Mouse (Mus musculus): ENCODE data around the gene Il12rb1. TPM values are rescaled to one million over a fixed set of nuclear protein-coding genes. Genes with fewer than 3 reads are reported as not detected.

Gene Il12rb1
- total RNA-seq (2022), result 1 to 10 TPM in 2 of 4 experiments, under 1 TPM in 2; 0.84 to 1.3 (median 1.0) TPM

DNA sequence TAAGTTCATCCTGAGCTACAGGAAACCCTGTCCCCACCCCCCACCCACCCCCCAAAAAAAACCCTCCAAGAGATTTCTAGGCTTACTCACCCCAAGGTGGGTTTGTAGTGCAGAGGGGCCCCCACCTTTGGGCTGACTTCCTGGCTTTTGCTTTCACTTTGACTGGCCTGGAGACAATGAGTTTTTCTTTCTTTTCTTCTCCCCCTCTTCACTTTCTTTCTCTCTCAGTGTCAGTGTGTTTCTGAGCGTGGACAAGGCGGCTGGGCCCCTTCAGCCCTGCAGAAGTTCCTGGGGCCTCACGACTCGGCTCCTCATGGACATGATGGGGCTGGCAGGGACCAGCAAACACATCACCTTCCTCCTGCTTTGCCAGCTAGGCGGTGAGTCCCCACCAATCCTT lies at the start of gene Il12rb1:
Gene Il12rb1 (plus strand): TSS at position 211 of the 400 bp plus-strand sequence.
- DNase-seq (ENCODE audit: low spot score in 2 of 2), result no peak

DNA sequence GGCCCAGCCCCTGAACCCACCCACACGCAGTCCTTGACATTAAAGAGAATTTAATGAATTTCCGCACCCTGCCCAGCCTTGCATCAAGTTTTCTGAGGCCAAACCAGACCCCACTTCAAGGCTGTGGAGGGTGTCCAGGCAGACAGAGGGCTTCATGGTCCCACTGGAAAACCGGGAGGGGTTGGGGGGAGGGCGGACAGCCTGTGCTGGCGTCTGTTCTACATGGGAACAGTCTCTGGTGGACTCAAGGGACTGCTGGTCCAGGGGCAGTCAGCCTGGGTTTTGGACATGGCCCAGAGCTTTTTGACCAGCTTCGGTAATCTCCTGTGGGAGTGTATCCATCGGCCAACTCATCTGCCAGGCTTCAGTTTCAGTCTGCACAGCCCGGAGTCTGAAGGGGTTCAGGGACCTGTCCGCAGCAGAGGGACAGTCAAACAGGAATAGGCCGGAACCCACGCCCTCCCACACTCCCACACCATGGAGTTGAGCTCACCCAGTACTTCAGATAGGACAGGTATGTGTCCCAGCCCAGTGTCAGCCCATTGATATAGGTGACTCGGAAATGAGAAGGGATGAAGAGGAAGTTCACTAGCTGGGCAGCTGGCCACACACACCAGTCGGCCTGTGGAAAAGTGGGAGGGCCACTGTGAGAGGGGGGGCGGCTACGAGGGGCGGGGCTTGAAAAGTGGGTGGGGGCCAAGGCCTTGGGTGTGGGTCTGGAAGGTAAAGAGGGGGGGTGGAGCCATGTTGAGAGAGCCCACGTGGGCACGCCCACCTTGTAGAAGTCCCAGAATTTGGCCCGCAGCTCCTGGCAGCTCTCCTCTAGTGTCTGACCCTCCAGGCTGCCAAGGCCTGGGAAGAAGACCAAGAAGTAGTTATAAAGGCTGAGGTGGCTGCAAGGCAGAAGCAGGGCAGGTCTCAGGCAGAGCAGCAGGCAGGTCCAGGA lies 49.4 kb upstream of the Il12rb1 start:
- peak in 1 of 2 experiments; percentile 37 for DNase-seq (ENCODE audit: low spot score in 2 of 2)

DNA sequence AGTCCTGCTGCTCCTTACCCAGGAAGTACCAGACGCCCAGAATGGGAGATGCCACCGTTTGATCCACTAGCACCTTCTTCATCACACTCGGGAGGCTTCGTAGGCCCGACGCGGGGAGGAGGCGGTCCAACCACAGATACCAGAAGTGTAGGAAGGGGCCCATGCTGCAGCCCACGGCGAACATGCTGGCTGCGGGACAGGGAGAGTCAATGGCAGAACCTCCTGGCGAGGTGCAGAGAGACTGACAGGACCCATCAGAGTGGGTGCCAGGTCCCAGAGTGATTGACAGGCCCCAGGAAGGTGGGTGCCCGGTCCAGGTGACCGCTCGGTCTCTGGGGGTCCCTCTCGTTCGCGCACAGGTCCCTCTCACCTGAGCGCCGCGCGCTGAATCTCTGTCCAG lies 47.9 kb upstream of the Il12rb1 start:
- no peak for DNase-seq (ENCODE audit: low spot score in 2 of 2)

DNA sequence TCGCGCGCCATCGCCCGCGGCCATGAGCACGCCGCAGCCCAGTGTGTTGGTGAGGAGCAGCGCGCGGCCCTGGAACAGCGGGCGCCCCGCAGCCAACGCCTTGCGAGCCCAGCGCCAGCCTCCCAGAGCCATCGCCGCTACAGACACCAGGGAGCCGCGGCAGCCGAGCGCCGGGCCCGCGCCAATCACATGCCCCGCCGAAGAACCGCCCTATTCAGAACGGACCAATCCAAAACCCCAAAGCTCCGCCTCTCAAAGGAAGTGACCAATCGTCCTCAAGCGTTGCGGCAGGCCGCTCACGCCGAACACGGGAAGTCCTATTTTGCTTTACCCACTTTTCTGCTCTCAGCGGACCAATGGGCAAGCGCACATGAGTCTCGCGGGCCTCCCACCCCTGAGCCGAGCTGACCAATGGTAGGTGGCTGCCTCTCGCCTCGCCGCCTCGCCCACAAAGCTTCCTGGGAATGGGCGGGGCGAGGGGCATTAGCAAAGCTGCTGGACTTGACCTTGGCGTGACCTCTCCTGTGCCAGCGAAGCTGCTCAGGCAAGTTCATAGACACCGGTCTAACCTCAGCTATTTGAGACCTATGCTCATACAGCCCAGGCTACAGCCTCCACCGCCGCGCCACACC lies 47.4 kb upstream of the Il12rb1 start, which contains the start of gene Mpv17l2:
Gene Mpv17l2 (minus strand): TSS at position 172 of the 632 bp plus-strand sequence.
- DNase-seq (ENCODE audit: low spot score in 2 of 2), result peak; percentile 82 to 98

DNA sequence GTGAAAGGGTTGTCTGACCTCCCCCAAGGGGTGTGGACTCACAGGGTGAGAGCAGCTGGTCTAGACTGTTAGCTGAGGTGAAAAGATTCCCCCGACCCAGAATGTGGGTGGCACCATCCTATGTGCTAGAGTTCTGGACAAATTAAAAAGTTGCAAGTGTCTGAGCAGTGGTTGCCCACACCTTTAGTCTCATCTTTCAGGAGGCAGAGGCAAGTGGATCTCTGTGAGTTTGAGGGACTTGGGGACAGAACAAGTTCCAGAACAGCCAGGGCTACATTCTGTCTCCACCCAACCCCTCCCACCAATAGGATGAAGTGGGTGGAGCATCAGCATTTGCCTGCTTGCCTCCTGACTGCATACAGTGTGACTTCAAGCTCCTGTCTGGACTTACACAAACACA lies 46.1 kb upstream of the Il12rb1 start:
- DNase-seq (ENCODE audit: low spot score in 2 of 2), result no peak

DNA sequence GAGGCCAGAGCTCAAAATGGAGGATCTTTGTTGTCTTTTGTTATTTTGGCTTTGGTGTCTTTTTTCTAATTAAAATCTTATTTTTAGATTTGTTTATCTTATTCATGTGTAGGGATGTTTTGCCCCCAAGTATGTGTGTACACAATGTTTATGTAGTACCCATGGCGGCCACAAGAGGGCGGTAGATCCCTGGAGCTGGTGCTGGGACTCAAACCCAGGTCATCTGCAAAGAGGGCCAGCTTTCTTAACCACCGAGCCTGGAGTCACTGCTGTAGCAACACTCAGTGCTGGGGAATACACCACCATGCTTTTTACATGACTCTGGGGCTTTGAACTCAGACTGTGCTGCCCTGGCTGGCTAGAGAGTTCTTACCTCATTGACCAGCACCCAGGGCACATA lies 44.9 kb upstream of the Il12rb1 start:
- no peak for DNase-seq (ENCODE audit: low spot score in 2 of 2)

DNA sequence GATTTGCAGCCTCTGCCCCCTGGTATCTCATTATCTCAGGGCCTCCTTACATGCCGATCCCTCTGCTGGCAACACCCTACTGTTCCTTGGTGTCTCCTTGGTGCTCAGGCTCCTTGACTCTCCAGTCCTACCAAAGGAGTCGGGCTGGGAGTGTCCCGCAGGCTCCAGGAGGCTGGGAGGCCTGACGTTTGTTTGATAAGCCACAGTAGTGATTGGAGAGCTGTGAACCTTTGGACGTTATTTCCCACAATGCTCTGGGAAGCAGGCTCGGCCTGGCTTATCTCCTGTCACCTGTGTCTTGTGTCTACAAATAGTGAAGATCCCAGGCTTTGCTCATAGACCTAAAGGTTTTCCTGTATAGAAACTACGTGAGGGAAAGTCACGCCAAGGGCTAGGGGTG lies 44.2 kb upstream of the Il12rb1 start:
- DNase-seq (ENCODE audit: low spot score in 2 of 2), result no peak

DNA sequence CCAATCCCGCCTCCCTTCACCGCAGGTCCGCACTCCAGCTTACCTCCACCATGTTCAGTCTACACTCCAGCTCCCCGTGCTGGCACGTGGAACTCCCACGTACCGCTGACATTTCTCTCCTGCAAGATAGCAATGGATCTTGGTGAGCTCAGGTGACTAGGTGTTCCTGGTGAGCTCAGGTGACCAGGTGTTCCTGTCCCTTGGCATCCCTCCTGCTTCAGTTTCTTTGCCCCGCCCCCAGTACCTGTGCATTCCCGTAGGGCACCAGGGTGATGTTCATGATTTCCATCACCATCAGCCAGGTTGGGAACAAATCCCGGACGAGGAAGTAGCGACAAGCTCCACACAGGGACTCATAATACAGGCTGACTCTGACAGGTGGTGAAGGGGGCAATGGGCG lies 43.6 kb upstream of the Il12rb1 start:
- peak in 1 of 2 experiments; percentile 35 for DNase-seq (ENCODE audit: low spot score in 2 of 2)

DNA sequence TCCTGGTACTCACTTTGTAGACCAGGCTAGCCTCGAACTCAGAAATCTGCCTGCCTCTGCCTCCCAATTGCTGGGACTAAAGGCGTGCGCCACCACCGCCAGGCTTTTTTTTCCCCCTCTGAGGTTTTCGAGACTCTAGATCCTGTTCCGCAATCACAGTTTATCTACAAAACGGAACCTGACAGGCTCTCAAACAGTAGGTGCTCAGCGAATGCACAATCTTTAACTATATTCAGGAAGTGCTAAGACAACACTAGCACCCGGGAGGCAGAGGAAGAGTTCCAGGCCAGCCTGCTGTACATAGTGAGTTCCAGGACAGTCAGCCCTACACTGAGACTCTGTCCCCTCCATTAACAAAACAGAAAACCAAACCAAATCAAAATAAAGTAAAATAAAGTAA lies 42.9 kb upstream of the Il12rb1 start:
- no peak for DNase-seq (ENCODE audit: low spot score in 2 of 2)

DNA sequence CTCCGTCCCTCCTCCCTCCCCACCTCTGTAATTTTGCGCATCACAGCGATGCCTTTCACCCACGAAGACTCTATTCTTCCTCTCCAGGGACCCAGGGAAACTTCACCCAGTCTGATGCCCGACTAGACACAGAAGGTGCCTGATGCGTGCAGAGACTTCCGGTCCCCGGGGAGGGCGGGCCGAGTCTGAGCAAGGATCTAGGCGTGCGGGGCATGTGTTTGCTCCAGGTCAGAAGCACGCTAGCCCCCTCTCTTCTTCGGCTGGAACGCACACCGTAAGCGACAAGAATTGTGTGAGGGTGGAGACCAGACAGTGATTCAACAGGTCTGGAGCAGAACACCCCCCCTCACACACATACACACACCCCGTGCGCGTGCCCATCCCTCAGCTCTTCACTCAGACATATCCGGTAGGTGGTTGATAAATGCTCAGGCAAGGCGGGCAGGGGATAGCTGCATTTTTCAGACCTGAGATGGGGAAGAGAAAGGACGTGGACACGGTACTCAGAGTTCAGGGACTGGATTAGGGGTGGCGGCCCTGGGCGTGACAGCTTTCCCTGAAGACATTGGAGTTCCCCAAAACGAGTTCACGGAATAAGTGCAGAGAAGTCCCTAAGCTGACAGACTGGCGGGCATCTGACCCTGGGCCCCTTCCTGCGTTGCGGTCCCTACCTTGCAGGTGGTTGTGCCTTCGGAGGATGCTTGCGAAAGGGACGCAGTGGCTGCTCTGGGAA lies 42.2 kb upstream of the Il12rb1 start:
- peak in 1 of 2 experiments; percentile 38 for DNase-seq (ENCODE audit: low spot score in 2 of 2)

DNA sequence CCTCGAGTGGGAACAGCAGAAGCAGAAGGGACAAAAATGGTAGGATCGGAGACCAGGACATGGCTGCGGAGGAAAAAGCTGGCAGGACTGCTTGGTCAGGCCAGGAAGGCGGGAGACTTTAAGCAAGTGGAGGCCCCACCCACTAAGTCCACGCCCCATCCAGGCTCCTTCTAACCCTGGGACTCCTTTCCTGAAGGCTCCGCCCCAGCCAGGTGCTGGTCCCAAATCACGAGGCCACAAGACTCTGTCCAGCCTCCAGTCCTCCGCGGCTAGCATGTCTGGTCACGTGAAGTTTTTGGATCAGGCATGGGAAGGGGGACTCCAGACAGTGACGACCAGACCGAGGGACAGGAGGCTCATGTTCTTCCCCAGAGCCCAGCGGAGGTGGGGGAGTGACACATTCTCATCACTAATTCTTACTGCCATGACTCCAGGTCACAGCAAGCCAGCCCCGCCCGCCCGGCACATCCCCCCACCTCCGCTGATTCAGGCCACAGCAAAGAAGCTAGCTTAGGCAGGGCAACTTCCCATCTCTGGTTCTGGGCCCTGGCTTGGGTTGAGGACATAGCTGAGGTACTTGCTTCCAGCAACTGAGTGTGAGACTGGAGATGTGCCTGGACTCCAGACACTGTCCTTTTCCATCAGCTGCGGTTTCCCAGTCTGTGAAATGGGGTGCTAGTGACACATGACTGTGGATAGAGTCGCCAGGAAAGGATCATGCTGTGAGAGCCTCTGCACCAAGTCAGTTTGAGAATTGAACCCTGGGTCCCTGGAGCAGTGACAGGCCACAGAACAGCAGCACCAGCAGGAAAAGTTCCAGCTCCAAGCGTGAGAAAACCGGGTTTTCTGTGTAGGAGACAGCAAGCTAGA lies 41.4 kb upstream of the Il12rb1 start:
- DNase-seq (ENCODE audit: low spot score in 2 of 2), result peak in 1 of 2 experiments; percentile 34

DNA sequence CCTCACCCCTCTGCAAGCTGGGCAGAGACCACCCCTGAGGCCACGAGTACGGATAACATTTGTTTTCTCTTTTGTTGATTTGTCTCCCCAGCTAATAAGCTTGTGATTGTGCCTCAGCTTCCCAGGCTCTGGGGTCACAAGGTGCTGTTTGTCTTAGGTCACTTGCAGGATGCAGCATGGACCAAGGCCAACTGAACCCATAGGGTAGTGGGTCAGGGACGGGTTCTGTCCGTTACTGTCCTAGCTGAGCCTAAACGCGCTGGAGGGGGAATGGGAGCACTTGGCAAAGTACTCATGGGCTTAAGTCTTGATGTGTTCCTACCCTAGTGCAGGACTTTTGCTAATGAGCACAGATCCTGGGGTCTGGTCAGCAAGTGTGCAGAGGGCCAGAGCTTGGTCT lies 40.7 kb upstream of the Il12rb1 start:
- DNase-seq (ENCODE audit: low spot score in 2 of 2), result no peak

DNA sequence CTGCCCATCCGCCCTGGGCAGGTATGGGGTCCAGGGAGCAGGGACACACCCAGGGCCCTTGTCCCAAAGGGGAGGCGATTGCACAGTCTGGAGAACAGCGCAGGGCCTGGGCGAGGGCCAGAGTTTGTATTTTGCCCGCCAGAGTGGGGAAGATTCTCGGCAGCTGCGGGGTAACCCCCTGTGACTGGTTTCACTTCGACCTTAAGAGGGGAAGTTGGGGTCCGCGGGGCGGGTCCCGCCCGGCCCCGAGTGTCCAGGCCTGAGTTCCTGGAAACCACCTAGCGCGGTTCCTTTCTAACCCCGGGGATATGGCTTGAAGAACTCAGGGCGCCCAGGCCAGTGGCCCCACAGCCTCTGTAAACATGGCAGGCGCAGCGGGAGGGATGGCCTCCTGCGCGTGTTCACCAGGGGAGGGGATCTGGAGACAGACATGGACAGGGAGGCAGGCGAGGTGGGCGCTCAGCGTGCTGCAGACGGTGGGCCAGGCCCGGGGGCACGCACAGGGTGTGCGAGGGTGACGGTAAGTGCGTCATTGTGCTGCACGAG lies 39.9 kb upstream of the Il12rb1 start:
- no peak for DNase-seq (ENCODE audit: low spot score in 2 of 2)

DNA sequence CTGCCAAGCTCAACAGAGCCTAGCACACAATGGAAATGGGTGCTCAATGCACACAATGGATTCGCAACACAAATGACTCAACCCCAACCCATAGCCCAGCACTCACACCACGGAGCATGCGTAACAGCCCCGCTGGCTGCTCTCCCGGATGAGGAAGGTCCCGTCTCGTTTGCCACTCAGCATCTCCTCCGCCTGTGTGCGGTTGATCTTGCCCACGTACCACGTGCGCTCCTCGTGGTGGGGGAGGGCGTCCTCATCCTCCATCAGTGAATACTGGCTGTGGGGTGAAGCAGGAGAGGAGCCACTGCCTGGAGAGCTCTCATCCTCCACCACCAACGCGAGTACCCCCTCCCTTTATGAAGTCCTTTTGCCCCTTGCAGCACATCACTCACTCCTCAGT lies 39.3 kb upstream of the Il12rb1 start:
- no peak for DNase-seq (ENCODE audit: low spot score in 2 of 2)

DNA sequence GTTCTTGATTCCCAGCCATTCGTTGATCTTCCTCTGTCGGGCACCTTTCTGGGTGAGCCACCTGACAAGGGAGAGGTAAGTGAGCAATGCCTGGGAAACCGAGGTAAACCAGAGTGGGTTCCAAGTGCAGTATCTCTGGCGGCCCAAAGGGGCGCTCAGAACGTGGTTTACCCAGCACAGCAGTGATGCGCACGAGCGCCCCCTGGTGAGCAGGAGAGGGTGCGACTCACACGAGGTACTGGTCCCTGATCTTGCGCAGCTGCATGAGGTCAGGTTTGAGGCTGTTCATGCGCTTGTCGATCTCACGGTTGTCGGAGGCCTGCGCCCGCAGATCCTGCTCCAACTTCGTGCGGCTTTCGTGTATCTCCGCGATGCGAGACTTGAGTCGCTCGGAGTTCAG lies 38.9 kb upstream of the Il12rb1 start:
- peak; percentile 90 to 91 for DNase-seq (ENCODE audit: low spot score in 2 of 2)

DNA sequence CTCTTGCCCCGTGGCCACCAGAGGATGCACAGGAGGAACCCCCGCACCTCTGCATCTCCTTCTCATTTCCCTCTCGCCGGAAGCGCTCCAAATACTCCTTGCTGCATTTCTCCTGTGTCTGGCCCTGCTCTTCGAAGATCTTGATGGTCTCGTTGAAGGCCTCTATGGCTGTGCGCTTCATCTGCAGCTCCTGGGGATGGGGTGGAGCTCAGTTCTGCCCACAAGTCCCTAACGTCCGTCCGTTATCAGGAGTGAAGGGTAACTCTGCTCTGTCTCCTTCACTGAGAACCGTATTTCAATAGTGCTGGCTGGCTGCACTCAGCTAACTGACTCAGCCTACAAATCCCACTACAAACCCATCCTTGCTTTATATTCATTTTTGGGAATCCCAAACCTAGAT lies 38.4 kb upstream of the Il12rb1 start:
- no peak for DNase-seq (ENCODE audit: low spot score in 2 of 2)

DNA sequence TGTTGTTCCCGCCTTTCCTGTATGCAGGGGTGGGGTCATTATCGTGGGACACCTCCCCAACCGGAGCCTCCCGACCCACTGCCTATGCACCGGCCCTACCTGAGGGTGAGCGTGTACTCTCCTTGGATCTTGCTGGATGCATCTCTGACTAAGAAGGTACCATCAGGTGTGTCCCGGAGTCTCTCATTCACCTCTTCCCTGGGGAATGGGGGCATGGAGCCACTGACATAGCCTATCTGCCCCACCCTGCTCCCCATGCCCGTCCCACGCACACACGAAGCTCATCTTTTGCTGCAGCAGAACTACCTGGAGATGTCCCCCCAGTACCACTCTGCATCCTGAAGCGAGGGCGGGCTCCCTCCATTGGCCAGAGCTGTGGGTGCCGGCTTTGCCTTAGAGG lies 37.5 kb upstream of the Il12rb1 start:
- DNase-seq (ENCODE audit: low spot score in 2 of 2), result no peak

DNA sequence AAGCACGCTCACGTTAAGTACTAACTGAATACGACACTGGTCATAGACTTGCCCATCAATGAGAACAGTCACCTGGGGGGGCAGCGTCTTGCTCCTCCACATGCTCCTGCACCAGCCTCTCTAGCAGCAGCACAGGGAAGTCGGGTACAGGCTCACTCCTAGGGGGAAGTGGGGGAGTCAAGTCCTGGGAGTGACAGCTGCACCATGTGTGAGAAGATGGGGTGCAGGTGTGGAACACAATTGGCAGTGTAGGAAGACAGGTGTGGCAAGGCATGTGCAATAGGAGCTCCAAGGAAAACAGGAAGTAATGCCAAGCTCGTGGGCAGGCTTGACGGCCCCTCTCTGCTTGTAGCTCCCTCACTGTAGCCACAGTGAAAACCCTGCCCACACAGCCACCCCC lies 37.0 kb upstream of the Il12rb1 start:
- DNase-seq (ENCODE audit: low spot score in 2 of 2), result no peak

DNA sequence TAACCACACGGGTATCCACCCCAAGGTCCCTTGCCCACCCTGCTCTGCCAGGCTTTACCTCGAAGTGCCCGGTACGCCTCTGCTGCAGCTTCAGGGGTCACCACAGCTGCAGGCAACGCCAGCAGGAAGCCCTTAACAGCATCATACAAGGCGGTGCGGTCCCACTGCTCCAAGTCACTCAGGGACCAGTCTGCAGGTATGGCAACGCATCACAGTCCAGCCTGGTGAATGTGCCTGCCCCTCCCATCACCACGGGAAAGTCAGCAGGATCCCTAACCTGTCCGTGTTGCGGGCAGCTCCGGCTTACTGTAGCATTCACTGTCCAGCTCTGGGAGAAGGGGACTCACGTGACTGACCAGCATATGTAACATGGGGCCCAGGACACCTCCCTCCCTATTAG lies 36.2 kb upstream of the Il12rb1 start:
- no peak for DNase-seq (ENCODE audit: low spot score in 2 of 2)

DNA sequence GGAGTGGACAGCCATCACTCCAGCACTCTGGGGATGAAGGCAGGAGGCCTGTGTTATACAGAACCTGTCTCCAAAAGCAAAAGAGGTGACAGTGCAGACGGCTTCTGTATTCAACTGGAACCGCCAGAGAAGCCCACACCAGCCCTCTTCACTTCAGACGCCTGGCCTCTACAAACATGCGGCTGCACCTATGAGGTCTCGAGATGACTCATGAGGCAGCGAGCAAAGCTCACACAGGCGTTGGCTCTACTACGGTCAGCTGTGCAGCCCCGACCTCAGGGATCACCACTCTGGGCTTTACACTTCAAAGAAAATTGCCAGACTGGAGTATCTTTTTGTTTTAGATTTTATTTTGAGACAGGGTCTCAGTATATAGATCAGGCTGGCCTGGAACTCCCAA lies 35.4 kb upstream of the Il12rb1 start:
- DNase-seq (ENCODE audit: low spot score in 2 of 2), result no peak

DNA sequence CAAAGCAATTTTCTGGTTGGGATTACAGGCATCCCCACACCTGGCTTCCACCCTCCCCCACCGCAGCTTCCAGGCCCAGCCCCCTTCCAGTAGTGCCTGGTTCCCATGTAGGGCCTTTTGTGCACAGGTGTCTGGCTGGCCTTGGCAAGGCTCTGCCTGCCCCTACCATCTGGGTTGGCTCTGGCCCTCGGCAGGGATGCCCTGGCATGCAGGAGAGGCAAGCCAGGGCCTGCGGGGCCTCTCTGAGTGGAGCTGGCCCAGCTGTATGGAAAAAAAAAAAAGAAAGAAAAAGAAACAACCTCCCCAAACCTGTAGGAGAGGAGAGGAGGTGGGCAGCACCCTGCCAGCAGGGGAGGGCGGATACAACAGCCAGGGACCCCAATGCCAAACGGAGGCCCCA lies 34.8 kb upstream of the Il12rb1 start:
- DNase-seq (ENCODE audit: low spot score in 2 of 2), result no peak
